Mouse (Mus musculus) heart, embryonic 13.5 days (tissue): Measurements from ENCODE around the gene Spen. TPM values are rescaled to one million over a fixed set of nuclear protein-coding genes. Genes with fewer than 3 reads are reported as not detected.

Experiments used
- ATAC-seq: fragments of 200-750 bp; cut with Nextera tagmentation; 2 replicates; pipeline ENCODE4 v1.8.0; 2017; ENCODE audit warnings: moderate TSS enrichment; ENCODE audit not compliant: insufficient number of reproducible peaks, low FRiP score, low TSS enrichment; ENCODE audit errors: extremely low read depth
- H3K27ac ChIP-seq: fragments of 300-500 bp; sonication (generic); replicated peaks from 2 replicates; pipeline ENCODE4 v1.5.1; 2015; ENCODE audit warnings: moderate library complexity, mild to moderate bottlenecking, inconsistent platforms
- H3K27me3 ChIP-seq: fragments of 300-500 bp; sonication (generic); replicated peaks from 2 replicates; pipeline ENCODE4 v1.6.1; 2015; ENCODE audit warnings: mild to moderate bottlenecking, inconsistent platforms
- H3K36me3 ChIP-seq: fragments of 300-500 bp; sonication (generic); 2 replicates; pipeline ENCODE4 v1.6.1; 2015; ENCODE audit warnings: mild to moderate bottlenecking, inconsistent platforms
- H3K4me1 ChIP-seq: fragments of 300-500 bp; sonication (generic); 2 replicates; pipeline ENCODE4 v1.6.1; 2015; ENCODE audit warnings: inconsistent platforms
- H3K4me2 ChIP-seq: fragments of 300-500 bp; sonication (generic); 2 replicates; pipeline ENCODE4 v1.6.1; 2015; ENCODE audit warnings: inconsistent platforms, mild to moderate bottlenecking, moderate library complexity
- H3K4me3 ChIP-seq: fragments of 300-500 bp; sonication (generic); 2 replicates; pipeline ENCODE4 v1.5.1; 2015; ENCODE audit warnings: moderate library complexity, mild to moderate bottlenecking, inconsistent platforms
- H3K9ac ChIP-seq: fragments of 300-500 bp; sonication (generic); 2 replicates; pipeline ENCODE4 v1.6.1; 2015; ENCODE audit warnings: inconsistent platforms, mild to moderate bottlenecking, moderate library complexity
- H3K9me3 ChIP-seq: fragments of 300-500 bp; sonication (generic); 2 replicates; pipeline ENCODE4 v1.6.1; 2016; ENCODE audit warnings: inconsistent platforms
- WGBS: fragments of 180-500 bp; shearing (Covaris S2); methylation state at CpG from one replicate; pipeline ENCODE4 v1.1.7; 2015; ENCODE audit warnings: mixed read lengths; 5-methylcytosine and 5-hydroxymethylcytosine counted together
- polyA plus RNA-seq: library from polyadenylated mRNA; unstranded; fragments of >200 nt; fragmentation: Nextera tagmentation; extraction: Ambion mirVana; gene quantifications from 2 replicates; pipeline ENCODE4 v1.2.1, GENCODE M21; 2015

The Spen gene
- polyA plus RNA-seq, 1 experiment from 2014 or later, result 6.6 TPM

GRCm38 (mm10) chr4:141472641-141473321, 65.6 kb downstream of the Spen start:
- ATAC-seq, result no peak
- 84% methylated on average over 32 of the region's 32 CpGs for WGBS
- no peaks in the 10 kb centered on the region for H3K4me1 ChIP-seq
- H3K9me3 ChIP-seq, result no peaks in the 10 kb centered on the region; the same call in 1 of the 2 replicates
- no peaks in the 10 kb centered on the region for H3K27me3 ChIP-seq
- H3K4me3 ChIP-seq, result no peak overlapping the region
- H3K9ac ChIP-seq, result no peak overlapping the region
- H3K36me3 ChIP-seq, result peaks cover 99% of the 10 kb centered on the region
- no peak overlapping the region for H3K27ac ChIP-seq
- no peak overlapping the region for H3K4me2 ChIP-seq

- Histone ChIP-seq H3K27me3 (no peaks in the 10 kb centered on the region), H3K4me3 (no peak overlapping the region), H3K9me3 (no peaks in the 10 kb centered on the region; the same call in 1 of the 2 replicates), H3K36me3 (peaks cover 99% of the 10 kb centered on the region), H3K4me2 (no peak overlapping the region), H3K9ac (no peak overlapping the region), H3K4me1 (no peaks in the 10 kb centered on the region), H3K27ac (no peak overlapping the region)
- 94% methylated on average over 16 of the region's 16 CpGs for WGBS
- no peak for ATAC-seq
Measured at GRCm38 (mm10) chr4:141471491-141471890, 66.9 kb downstream of the Spen start.

- WGBS, result 89% methylated on average over 9 of the region's 9 CpGs
Measured at GRCm38 (mm10) chr4:141469343-141469742, 69.1 kb downstream of the Spen start.

GRCm38 (mm10) chr4:141468576-141468975, 69.8 kb downstream of the Spen start:
- Histone ChIP-seq H3K4me3 (no peak overlapping the region), H3K9ac (no peak overlapping the region), H3K27ac (no peak overlapping the region), H3K9me3 (no peaks in the 10 kb centered on the region; the same call in 1 of the 2 replicates), H3K36me3 (peaks cover 99% of the 10 kb centered on the region), H3K4me2 (no peak overlapping the region), H3K27me3 (no peaks in the 10 kb centered on the region), H3K4me1 (no peaks in the 10 kb centered on the region)
- 53% methylated on average over 10 of the region's 10 CpGs for WGBS
- no peak for ATAC-seq

More at GRCm38 (mm10) chr4:141469343-141469742, 69.1 kb downstream of the Spen start:
- Histone ChIP-seq H3K4me2 (no peak overlapping the region), H3K9me3 (no peaks in the 10 kb centered on the region; the same call in 1 of the 2 replicates), H3K36me3 (peaks cover 99% of the 10 kb centered on the region), H3K9ac (no peak overlapping the region), H3K27ac (no peak overlapping the region), H3K27me3 (no peaks in the 10 kb centered on the region), H3K4me3 (no peak overlapping the region), H3K4me1 (no peaks in the 10 kb centered on the region)
- no peak for ATAC-seq

GRCm38 (mm10) chr4:141467581-141467927, 70.8 kb downstream of the Spen start:
- 78% methylated on average over 6 of the region's 6 CpGs for WGBS
- no peak overlapping the region for H3K4me3 ChIP-seq
- no peak overlapping the region for H3K27ac ChIP-seq
- no peak overlapping the region for H3K4me2 ChIP-seq
- peaks cover 99% of the 10 kb centered on the region for H3K36me3 ChIP-seq
- no peaks in the 10 kb centered on the region for H3K27me3 ChIP-seq
- no peak overlapping the region for H3K9ac ChIP-seq
- H3K9me3 ChIP-seq, result no peaks in the 10 kb centered on the region; the same call in 1 of the 2 replicates
- ATAC-seq, result no peak
- H3K4me1 ChIP-seq, result no peaks in the 10 kb centered on the region

GRCm38 (mm10) chr4:141466844-141467580, 71.4 kb downstream of the Spen start:
- H3K36me3 ChIP-seq, result peaks cover 99% of the 10 kb centered on the region
- ATAC-seq, result no peak
- no peaks in the 10 kb centered on the region; the same call in 1 of the 2 replicates for H3K9me3 ChIP-seq
- no peak overlapping the region for H3K4me3 ChIP-seq
- no peaks in the 10 kb centered on the region for H3K27me3 ChIP-seq
- no peak overlapping the region for H3K9ac ChIP-seq
- WGBS, result 85% methylated on average over 15 of the region's 15 CpGs
- no peak overlapping the region for H3K4me2 ChIP-seq
- H3K4me1 ChIP-seq, result no peaks in the 10 kb centered on the region
- H3K27ac ChIP-seq, result no peak overlapping the region

GRCm38 (mm10) chr4:141466289-141466795, 72.1 kb downstream of the Spen start:
- no peak for ATAC-seq
- Histone ChIP-seq H3K36me3 (peaks cover 99% of the 10 kb centered on the region), H3K4me3 (no peak overlapping the region), H3K4me2 (no peak overlapping the region), H3K9me3 (no peaks in the 10 kb centered on the region; the same call in 1 of the 2 replicates), H3K9ac (no peak overlapping the region), H3K27ac (no peak overlapping the region), H3K4me1 (no peaks in the 10 kb centered on the region), H3K27me3 (no peaks in the 10 kb centered on the region)
- 89% methylated on average over 16 of the region's 16 CpGs for WGBS

- Histone ChIP-seq H3K4me2 (no peak overlapping the region), H3K27me3 (no peaks in the 10 kb centered on the region), H3K4me1 (no peaks in the 10 kb centered on the region), H3K36me3 (peaks cover 93% of the 10 kb centered on the region), H3K9me3 (no peaks in the 10 kb centered on the region), H3K9ac (no peak overlapping the region), H3K4me3 (no peak overlapping the region), H3K27ac (no peak overlapping the region)
- ATAC-seq, result no peak
- WGBS, result 92% methylated on average over 34 of the region's 34 CpGs
Measured at GRCm38 (mm10) chr4:141465512-141466288, 72.7 kb downstream of the Spen start.

GRCm38 (mm10) chr4:141464722-141465121, 73.7 kb downstream of the Spen start:
- H3K27ac ChIP-seq, result no peak overlapping the region
- WGBS, result 72% methylated on average over 16 of the region's 16 CpGs
- no peaks in the 10 kb centered on the region for H3K27me3 ChIP-seq
- no peak overlapping the region for H3K9ac ChIP-seq
- no peak for ATAC-seq
- no peak overlapping the region for H3K4me3 ChIP-seq
- H3K4me2 ChIP-seq, result no peak overlapping the region
- no peaks in the 10 kb centered on the region for H3K9me3 ChIP-seq
- H3K4me1 ChIP-seq, result no peaks in the 10 kb centered on the region
- peaks cover 88% of the 10 kb centered on the region for H3K36me3 ChIP-seq

GRCm38 (mm10) chr4:141463472-141463871, 74.9 kb downstream of the Spen start:
- WGBS, result 63% methylated on average over 14 of the region's 14 CpGs
- ATAC-seq, result no peak
- no peaks in the 10 kb centered on the region for H3K27me3 ChIP-seq
- H3K27ac ChIP-seq, result no peak overlapping the region
- peaks cover 7% of the 10 kb centered on the region for H3K4me1 ChIP-seq
- no peak overlapping the region for H3K4me3 ChIP-seq
- no peaks in the 10 kb centered on the region for H3K9me3 ChIP-seq
- no peak overlapping the region for H3K4me2 ChIP-seq
- H3K9ac ChIP-seq, result no peak overlapping the region
- H3K36me3 ChIP-seq, result peaks cover 76% of the 10 kb centered on the region

GRCm38 (mm10) chr4:141461576-141461975, 76.8 kb downstream of the Spen start:
- no peak for ATAC-seq
- H3K27me3 ChIP-seq, result no peaks in the 10 kb centered on the region
- WGBS, result 90% methylated on average over 12 of the region's 12 CpGs
- peaks cover 58% of the 10 kb centered on the region for H3K36me3 ChIP-seq
- no peak overlapping the region for H3K4me2 ChIP-seq
- peaks cover 16% of the 10 kb centered on the region for H3K4me1 ChIP-seq
- H3K9me3 ChIP-seq, result no peaks in the 10 kb centered on the region
- no peak overlapping the region for H3K27ac ChIP-seq
- H3K9ac ChIP-seq, result no peak overlapping the region
- H3K4me3 ChIP-seq, result no peak overlapping the region
